Mouse (Mus musculus) small intestine, adult 2 months (tissue): ENCODE measurements around the gene Ranbp10. TPM values are rescaled to one million over a fixed set of nuclear protein-coding genes. Genes with fewer than 3 reads are reported as not detected.

Experiments used
- H3K27ac ChIP-seq: fragments of 200-500 bp; 2 replicates; pipeline ENCODE4 v1.5.1; 2012; ENCODE audit warnings: low read depth, low read length, control low read depth, inconsistent platforms; ENCODE audit not compliant: insufficient read depth
- H3K27me3 ChIP-seq: fragments of 200-500 bp; 2 replicates; pipeline ENCODE4 v1.6.1; 2012; ENCODE audit warnings: mild to moderate bottlenecking, moderate library complexity, low read length, inconsistent platforms; ENCODE audit not compliant: control insufficient read depth, insufficient read depth
- H3K36me3 ChIP-seq: fragments of 200-500 bp; 2 replicates; pipeline ENCODE4 v1.6.1; 2012; ENCODE audit warnings: mild to moderate bottlenecking, low read length, control low read depth, inconsistent platforms; ENCODE audit not compliant: control insufficient read depth, insufficient read depth
- H3K4me1 ChIP-seq: fragments of 200-500 bp; 2 replicates; pipeline ENCODE4 v1.6.1; 2012; ENCODE audit warnings: low read length, inconsistent platforms, mixed read lengths; ENCODE audit not compliant: control insufficient read depth, insufficient read depth, insufficient read length
- H3K4me3 ChIP-seq: fragments of 200-500 bp; 2 replicates; pipeline ENCODE4 v1.5.1; 2012; ENCODE audit warnings: low read depth, mild to moderate bottlenecking, control low read depth, inconsistent platforms, low read length, moderate library complexity
- CTCF ChIP-seq: fragments of 200-500 bp; IDR thresholded peaks from 2 replicates; pipeline ENCODE4 v1.5.1; 2012; ENCODE audit warnings: low read depth, mild to moderate bottlenecking, control low read depth, inconsistent platforms, low read length, moderate library complexity, mixed read lengths; ENCODE audit not compliant: insufficient replicate concordance, insufficient read length; ENCODE audit errors: extremely low read depth
- POLR2A ChIP-seq: fragments of 200-500 bp; IDR thresholded peaks from 2 replicates; pipeline ENCODE4 v1.6.1; 2012; ENCODE audit warnings: low read depth, mild to moderate bottlenecking, control low read depth, inconsistent platforms, low read length, moderate library complexity
- WGBS: fragments of 180-500 bp; shearing (Covaris S2); methylation state at CpG from one replicate; pipeline ENCODE4 v1.1.7; 2018; 5-methylcytosine and 5-hydroxymethylcytosine counted together
- polyA plus RNA-seq: library from polyadenylated mRNA; depleted of rRNA; stranded (reverse); fragments of >200 nt; gene quantifications from 2 replicates; pipeline ENCODE4 v1.2.3, GENCODE M21; 2012

Ranbp10 gene
- polyA plus RNA-seq, 1 experiment: 15.3 TPM

DNA sequence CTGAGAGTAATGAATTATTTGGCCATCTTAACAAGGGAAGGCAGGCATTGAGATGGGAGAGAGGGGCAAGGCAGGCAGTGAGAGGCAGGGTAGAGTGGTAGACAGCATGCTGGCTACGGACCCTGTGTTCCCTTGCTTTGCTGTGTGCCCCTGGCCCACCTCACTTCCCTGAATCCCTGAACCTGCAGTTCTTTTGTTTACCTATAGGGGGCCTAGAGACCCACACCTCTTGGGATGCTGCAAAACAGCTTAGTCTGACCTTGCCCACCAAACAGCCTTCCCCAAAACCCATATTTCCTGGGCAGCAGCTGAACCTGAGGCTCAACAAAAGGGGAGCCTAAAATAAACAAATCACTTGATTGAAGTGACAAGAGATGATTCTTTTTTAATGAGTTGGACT lies 56.5 kb downstream of the Ranbp10 start:
- no peak overlapping the region for H3K27ac ChIP-seq

DNA sequence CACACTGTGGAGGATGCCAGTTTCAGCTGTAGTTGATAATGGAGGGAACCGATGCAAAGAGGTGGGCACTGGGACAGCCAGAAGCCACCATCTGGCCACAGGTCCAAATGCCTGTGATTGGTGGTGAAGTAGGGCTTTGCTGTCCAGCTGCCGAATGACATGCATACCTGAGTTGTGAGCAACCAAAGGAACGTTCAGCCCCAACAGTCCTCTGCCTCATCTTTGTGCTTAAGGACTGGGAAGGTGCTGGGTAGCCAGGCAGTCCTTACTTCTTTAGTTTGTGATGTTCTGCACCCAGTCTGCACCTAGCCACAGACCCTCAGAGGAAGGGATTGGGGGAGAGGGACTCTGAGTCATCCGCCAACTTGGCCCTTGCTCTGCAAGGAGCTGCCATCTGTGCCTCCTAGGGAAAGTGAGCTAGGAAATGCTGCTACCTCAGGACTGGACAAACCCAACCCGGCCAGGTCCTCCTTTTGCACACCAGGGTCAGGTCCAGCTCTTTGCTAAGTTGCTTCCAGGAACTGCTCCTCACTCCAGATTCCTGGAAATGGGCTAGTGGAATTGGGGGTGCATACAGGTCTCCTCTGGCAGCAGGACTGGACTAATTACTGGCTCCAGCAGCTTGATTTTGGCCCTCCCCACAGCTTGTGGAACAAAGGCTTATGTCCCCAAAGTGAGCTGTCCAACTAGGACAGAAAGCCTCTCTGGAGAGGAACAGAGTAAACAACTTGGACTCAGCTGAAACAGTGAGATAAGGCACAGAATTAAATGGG lies 58.5 kb downstream of the Ranbp10 start:
- TF ChIP-seq CTCF: no peak
- no peak for TF ChIP-seq POLR2A
- Histone ChIP-seq H3K27ac (no peak overlapping the region), H3K27me3 (no peaks in the 10 kb centered on the region), H3K4me1 (no peaks in the 10 kb centered on the region), H3K4me3 (no peak overlapping the region), H3K36me3 (peaks cover 39% of the 10 kb centered on the region)
- 84% methylated on average over 5 of the region's 5 CpGs for WGBS

More for the DNA sequence above, 56.5 kb downstream of the Ranbp10 start:
- H3K36me3 ChIP-seq: peaks cover 55% of the 10 kb centered on the region
- WGBS: 86% methylated on average over 1 of the region's 1 CpGs
- H3K4me1 ChIP-seq: no peaks in the 10 kb centered on the region
- TF ChIP-seq CTCF (peak; percentile 70; the same call in 1 of the 2 replicates), POLR2A (0 out of 2 replicates have a peak, but pooled peaks have one; percentile 17)
- no peaks in the 10 kb centered on the region for H3K27me3 ChIP-seq
- H3K4me3 ChIP-seq: no peak overlapping the region

DNA sequence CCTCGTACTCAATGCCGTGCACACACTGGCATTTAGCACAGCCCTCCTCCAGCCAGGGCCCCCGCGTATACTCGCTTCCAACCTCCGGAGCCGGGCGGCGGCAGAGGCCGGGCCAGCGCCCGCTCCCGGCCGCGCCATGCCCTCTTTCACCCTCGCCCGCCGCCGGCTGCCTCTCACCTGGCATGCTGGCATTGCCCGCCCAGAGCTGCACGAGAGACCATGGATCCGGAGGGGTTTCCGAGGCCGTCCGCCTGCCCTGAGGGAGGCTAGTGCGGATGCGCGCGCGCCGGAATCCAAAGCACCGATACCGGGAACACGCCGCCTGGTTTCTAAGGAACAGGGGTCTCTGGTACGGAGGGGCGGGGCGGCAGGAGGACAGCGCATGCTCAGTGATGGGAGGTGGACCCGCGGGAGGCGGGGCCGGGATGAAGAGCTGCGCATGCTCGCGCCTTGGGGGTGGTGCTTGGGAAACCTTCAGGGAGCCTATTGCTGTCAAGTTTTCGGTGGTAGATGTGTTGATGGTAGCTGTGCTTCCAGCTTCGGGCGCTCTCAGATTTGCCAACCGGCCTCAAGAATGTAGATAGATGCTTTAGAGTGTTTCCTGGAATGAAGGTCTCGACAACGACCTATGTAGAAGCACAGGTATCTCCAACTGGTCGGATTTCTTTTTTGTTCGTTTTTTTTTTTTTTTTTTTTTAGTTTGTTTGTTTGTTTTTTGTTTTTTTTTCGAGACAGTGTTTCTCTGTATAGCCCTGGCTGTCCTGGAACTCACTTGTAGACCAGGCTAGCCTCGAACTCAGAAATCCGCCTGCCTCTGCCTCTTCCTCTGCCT lies 68.7 kb downstream of the Ranbp10 start, which contains the start of gene Gfod2:
Gene Gfod2, minus strand, starts transcription at position 388 of the 832 bp plus-strand sequence.
- peak; percentile 45; the same call in 1 of the 2 replicates for TF ChIP-seq POLR2A
- no peak for TF ChIP-seq CTCF
- H3K27ac ChIP-seq: peak within 1 kb of the TSS; percentile 39; the same call in 1 of the 2 replicates
- H3K4me1 ChIP-seq: peaks cover 7% of the 10 kb centered on the region; the same call in 1 of the 2 replicates
- H3K4me3 ChIP-seq: peak within 1 kb of the TSS; percentile 97
- no peaks in the 10 kb centered on the region for H3K27me3 ChIP-seq
- 2% methylated on average over 57 of the region's 57 CpGs for WGBS
- no peaks in the 10 kb centered on the region for H3K36me3 ChIP-seq

DNA sequence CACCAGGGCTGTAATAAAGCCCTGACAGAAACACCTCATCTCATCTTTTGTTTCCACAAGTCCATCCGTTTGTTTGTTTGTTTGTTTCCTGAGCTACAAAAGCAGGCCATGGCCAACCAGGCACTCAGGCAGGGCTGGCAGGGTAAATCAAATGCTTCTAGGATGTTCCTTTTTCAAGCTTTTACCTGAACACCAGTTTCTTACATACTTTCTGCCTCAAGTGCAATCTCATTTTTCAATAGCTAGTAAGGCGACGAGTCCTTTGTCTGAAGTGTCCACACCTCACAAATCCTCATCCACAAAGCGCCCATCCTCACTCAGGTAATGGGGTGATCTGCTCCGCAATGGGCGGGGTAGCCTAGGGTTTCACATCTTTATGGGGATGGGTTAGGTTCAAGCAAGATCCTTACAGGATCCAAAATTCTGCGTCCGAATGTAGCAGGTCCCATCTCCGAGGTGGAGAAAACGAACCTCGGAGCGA lies 69.3 kb downstream of the Ranbp10 start:
- Histone ChIP-seq H3K27me3 (no peaks in the 10 kb centered on the region), H3K36me3 (no peaks in the 10 kb centered on the region), H3K4me3 (peak overlapping the region; percentile 97), H3K27ac (0 out of 2 replicates have a peak overlapping the region, but pooled peaks have one; percentile 39), H3K4me1 (peaks cover 11% of the 10 kb centered on the region; the same call in 1 of the 2 replicates)
- 4% methylated on average over 12 of the region's 12 CpGs for WGBS
- no peak for TF ChIP-seq CTCF
- no peak for TF ChIP-seq POLR2A

DNA sequence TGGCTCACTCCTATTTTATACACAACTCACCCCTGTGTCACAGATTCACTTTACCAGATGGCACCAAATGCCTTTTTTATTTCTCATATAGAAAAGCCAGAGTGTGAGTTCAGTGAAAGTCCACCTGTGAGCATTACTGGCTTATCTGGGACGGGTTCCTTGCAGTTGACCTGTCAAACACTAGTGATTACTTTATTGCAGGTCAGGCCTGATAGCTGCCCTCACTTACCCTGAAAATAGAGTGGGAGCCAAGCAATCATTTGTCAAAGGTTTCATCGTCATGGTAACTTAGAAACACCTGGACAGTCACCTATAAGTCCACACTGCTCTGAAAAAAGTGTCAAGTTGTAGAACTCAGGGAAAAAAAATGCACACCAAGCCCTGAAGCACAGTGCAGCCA lies 72.5 kb downstream of the Ranbp10 start:
- Histone ChIP-seq H3K27me3 (no peaks in the 10 kb centered on the region), H3K4me3 (no peak overlapping the region), H3K4me1 (peaks cover 27% of the 10 kb centered on the region; the same call in 1 of the 2 replicates), H3K27ac (peak overlapping the region; percentile 64), H3K36me3 (no peaks in the 10 kb centered on the region)
- WGBS: 27% methylated on average over 2 of the region's 2 CpGs
- TF ChIP-seq CTCF (no peak), POLR2A (no peak)

DNA sequence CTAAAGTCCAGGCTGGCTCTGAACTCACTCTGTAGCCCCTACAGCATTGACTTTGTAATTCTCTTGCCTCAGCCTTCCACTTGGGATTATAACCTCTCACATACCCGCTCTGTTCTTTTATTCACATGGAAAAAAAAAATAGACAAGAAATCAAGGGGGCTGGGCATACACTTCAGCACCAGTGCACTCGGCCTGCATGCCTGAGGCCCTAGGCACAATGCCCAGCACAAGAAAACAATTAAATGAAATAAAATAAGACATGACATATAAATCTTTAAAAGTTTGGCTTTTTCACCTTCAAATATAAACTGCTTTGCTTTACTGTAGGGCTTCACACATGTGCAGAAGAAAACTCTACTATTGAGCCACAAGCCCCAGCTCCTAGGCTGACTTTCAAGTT lies 73.2 kb downstream of the Ranbp10 start:
- H3K4me3 ChIP-seq: no peak overlapping the region
- H3K27me3 ChIP-seq: no peaks in the 10 kb centered on the region
- H3K4me1 ChIP-seq: peaks cover 33% of the 10 kb centered on the region; the same call in 1 of the 2 replicates
- H3K36me3 ChIP-seq: no peaks in the 10 kb centered on the region
- TF ChIP-seq CTCF (no peak), POLR2A (no peak)
- 58% methylated on average over 2 of the region's 2 CpGs for WGBS
- H3K27ac ChIP-seq: no peak overlapping the region

DNA sequence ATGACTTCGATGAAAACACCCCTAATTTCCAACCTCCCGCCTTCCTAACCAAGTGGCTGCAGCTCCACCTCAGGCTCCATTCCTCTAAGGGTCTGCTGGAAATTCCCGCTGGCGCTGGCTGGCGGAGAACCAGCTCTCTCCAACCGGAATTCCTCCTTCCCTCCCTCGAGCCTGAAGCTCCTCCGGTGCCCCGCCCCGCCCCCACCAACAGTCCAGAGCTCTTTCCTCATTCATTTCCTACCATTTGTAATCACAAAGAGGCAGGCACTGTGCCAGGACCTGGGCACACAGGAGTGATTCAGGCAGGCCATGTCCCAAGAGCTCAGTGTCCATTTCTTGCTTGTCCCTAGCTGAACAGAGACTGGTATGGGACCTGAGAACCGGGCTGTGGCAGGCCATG lies 76.5 kb downstream of the Ranbp10 start:
- peak overlapping the region; percentile 60 for H3K27ac ChIP-seq
- H3K27me3 ChIP-seq: no peaks in the 10 kb centered on the region
- H3K4me1 ChIP-seq: peaks cover 38% of the 10 kb centered on the region
- no peaks in the 10 kb centered on the region for H3K36me3 ChIP-seq
- 13% methylated on average over 11 of the region's 11 CpGs for WGBS
- TF ChIP-seq POLR2A (no peak), CTCF (no peak)
- H3K4me3 ChIP-seq: peak overlapping the region; percentile 17
